Mouse (Mus musculus): ENCODE data around the gene Prrc2b. TPM values are rescaled to one million over a fixed set of nuclear protein-coding genes. Genes with fewer than 3 reads are reported as not detected.
A peak's percentile ranks its signal among the peaks of the same experiment; 100 is the strongest.

Prrc2b gene
- polyA plus RNA-seq, 1 experiment from 2014 or later = 49.7 TPM

DNA sequence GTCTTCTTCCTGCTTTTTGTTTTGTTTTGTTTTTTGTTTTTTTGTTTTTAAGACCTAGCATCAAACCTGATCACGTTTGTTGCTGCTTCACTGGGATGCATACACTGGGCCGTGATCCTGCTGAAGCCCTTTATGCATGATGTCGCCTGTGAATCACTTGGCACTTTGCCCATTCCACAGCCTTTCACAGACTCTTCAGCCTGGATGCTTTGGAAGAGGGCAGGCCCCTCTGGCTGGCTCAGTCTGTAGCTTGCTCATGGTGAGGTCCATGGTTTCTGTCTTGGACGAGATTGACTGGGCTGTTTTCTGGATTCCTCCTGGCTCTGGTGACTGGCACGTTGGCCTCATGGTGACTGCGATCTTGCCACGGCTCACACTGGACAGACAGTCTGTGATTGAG is 50.6 kb downstream of the Prrc2b start:
- no peak overlapping the region for H3K27ac ChIP-seq (ENCODE audit: low read depth, low read length)
- peak; percentile 81 for ATAC-seq
- no peak overlapping the region for H3K4me3 ChIP-seq (ENCODE audit: low read length)
- H3K36me3 ChIP-seq (ENCODE audit: control insufficient read depth, insufficient read depth, low read length) = peaks cover 59% of the 10 kb centered on the region
- H3K4me1 ChIP-seq (ENCODE audit: control insufficient read depth, insufficient read depth, low read depth, low read length) = no peaks in the 10 kb centered on the region
- H3K9ac ChIP-seq (ENCODE audit: low read depth, low read length) = no peak overlapping the region
- WGBS = 37% methylated on average over 7 of the region's 7 CpGs
- H3K27me3 ChIP-seq (replicated peaks; ENCODE audit: control insufficient read depth, insufficient read depth, low read length) = no peaks in the 10 kb centered on the region
- no peaks in the 10 kb centered on the region for H3K9me3 ChIP-seq (ENCODE audit: control insufficient read depth, low read length)
- H3K4me2 ChIP-seq (ENCODE audit: low read length) = no peak overlapping the region

DNA sequence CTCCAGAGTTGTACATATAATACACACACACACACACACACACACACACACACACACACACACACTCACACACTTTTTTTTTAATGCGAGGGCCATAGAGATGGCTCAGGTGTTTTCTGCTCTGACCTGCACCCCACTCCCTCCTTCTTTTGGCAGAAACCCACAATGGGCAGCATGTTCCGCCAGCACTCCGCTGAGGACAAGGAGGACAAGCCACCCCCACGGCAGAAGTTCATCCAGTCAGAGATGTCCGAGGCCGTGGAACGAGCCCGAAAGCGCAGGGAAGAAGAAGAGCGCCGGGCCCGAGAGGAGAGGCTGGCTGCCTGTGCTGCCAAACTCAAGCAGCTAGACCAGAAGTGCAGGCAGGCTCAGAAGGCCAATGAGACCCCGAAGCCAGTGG is 53.0 kb downstream of the Prrc2b start:
- WGBS = 94% methylated on average over 13 of the region's 13 CpGs
- Histone ChIP-seq H3K4me1 (ENCODE audit: control insufficient read depth, insufficient read depth, low read depth, low read length) (no peaks in the 10 kb centered on the region), H3K27ac (ENCODE audit: low read depth, low read length) (no peak overlapping the region), H3K9ac (ENCODE audit: low read depth, low read length) (no peak overlapping the region), H3K9me3 (ENCODE audit: control insufficient read depth, low read length) (no peaks in the 10 kb centered on the region), H3K27me3 (replicated peaks; ENCODE audit: control insufficient read depth, insufficient read depth, low read length) (no peaks in the 10 kb centered on the region), H3K4me3 (ENCODE audit: low read length) (no peak overlapping the region), H3K36me3 (ENCODE audit: control insufficient read depth, insufficient read depth, low read length) (peaks cover 66% of the 10 kb centered on the region), H3K4me2 (ENCODE audit: low read length) (no peak overlapping the region)
- no peak for ATAC-seq

DNA sequence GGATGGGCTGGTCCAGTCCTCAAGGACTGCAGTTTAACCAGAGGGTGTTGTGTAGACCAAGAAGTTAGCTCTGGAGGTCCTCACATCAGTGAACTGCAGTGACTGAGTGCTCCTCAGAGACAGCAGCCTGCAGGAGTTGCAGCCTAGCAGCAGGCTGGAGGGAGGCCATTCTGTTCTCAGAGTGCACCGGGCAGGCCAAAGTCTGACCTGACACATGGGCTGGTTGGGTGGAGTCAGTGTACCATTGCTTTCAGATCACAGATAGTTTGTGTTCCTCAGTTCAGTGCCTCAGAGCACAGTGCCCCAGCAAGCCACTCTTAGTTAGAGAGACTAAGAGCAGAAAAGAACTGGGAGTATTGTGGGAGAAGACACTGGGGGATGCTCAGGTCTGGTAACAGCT is 56.8 kb downstream of the Prrc2b start:
- Histone ChIP-seq H3K9ac (ENCODE audit: low read depth, low read length) (no peak overlapping the region), H3K4me3 (ENCODE audit: low read length) (no peak overlapping the region), H3K4me1 (ENCODE audit: control insufficient read depth, insufficient read depth, low read depth, low read length) (no peaks in the 10 kb centered on the region), H3K36me3 (ENCODE audit: control insufficient read depth, insufficient read depth, low read length) (peaks cover 78% of the 10 kb centered on the region), H3K27ac (ENCODE audit: low read depth, low read length) (no peak overlapping the region), H3K9me3 (ENCODE audit: control insufficient read depth, low read length) (no peaks in the 10 kb centered on the region), H3K4me2 (ENCODE audit: low read length) (no peak overlapping the region), H3K27me3 (replicated peaks; ENCODE audit: control insufficient read depth, insufficient read depth, low read length) (no peaks in the 10 kb centered on the region)
- WGBS = 100% methylated on average over 1 of the region's 1 CpGs
- no peak for ATAC-seq

DNA sequence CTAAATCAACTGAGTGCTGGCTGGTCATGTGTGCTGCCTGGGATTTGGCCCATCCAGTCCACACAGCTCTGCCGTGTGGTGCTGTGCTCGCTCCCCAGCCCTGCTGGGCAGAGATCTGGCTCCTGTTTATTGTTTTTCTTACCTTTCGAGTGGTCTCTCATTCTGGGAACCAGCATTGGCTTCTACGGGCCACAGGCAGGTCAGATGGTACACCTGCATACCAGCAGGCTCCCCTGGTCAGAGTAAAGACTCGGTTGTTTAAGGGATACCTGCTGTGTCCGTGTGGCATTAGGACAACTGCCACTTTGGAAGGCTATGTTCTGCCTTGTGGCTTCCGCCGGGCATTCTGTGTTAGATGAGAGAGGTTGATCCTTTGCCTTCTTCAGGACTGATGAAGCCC is 60.8 kb downstream of the Prrc2b start:
- no peak overlapping the region for H3K4me2 ChIP-seq (ENCODE audit: low read length)
- no peaks in the 10 kb centered on the region for H3K9me3 ChIP-seq (ENCODE audit: control insufficient read depth, low read length)
- no peaks in the 10 kb centered on the region for H3K27me3 ChIP-seq (replicated peaks; ENCODE audit: control insufficient read depth, insufficient read depth, low read length)
- H3K27ac ChIP-seq (ENCODE audit: low read depth, low read length) = no peak overlapping the region
- H3K4me3 ChIP-seq (ENCODE audit: low read length) = no peak overlapping the region
- no peaks in the 10 kb centered on the region for H3K4me1 ChIP-seq (ENCODE audit: control insufficient read depth, insufficient read depth, low read depth, low read length)
- peaks cover 87% of the 10 kb centered on the region for H3K36me3 ChIP-seq (ENCODE audit: control insufficient read depth, insufficient read depth, low read length)
- WGBS = 88% methylated on average over 8 of the region's 8 CpGs
- no peak for ATAC-seq
- no peak overlapping the region for H3K9ac ChIP-seq (ENCODE audit: low read depth, low read length)

GRCm38 (mm10) chr2:32213000-32213399 is 62.1 kb downstream of the Prrc2b start:
- Histone ChIP-seq H3K4me3 (ENCODE audit: low read length) (no peak overlapping the region), H3K9ac (ENCODE audit: low read depth, low read length) (no peak overlapping the region), H3K36me3 (ENCODE audit: control insufficient read depth, insufficient read depth, low read length) (peaks cover 89% of the 10 kb centered on the region), H3K27me3 (replicated peaks; ENCODE audit: control insufficient read depth, insufficient read depth, low read length) (no peaks in the 10 kb centered on the region), H3K4me2 (ENCODE audit: low read length) (no peak overlapping the region), H3K27ac (ENCODE audit: low read depth, low read length) (no peak overlapping the region), H3K4me1 (ENCODE audit: control insufficient read depth, insufficient read depth, low read depth, low read length) (no peaks in the 10 kb centered on the region), H3K9me3 (ENCODE audit: control insufficient read depth, low read length) (no peaks in the 10 kb centered on the region)
- ATAC-seq = no peak
- 50% methylated on average over 10 of the region's 10 CpGs for WGBS

GRCm38 (mm10) chr2:32215576-32215975 is 64.7 kb downstream of the Prrc2b start:
- 92% methylated on average over 10 of the region's 10 CpGs for WGBS

GRCm38 (mm10) chr2:32216506-32216905 is 65.6 kb downstream of the Prrc2b start:
- peaks cover 97% of the 10 kb centered on the region for H3K36me3 ChIP-seq (ENCODE audit: control insufficient read depth, insufficient read depth, low read length)
- no peak overlapping the region for H3K4me2 ChIP-seq (ENCODE audit: low read length)
- H3K27me3 ChIP-seq (replicated peaks; ENCODE audit: control insufficient read depth, insufficient read depth, low read length) = no peaks in the 10 kb centered on the region
- H3K9ac ChIP-seq (ENCODE audit: low read depth, low read length) = no peak overlapping the region
- no peaks in the 10 kb centered on the region for H3K9me3 ChIP-seq (ENCODE audit: control insufficient read depth, low read length)
- 91% methylated on average over 10 of the region's 10 CpGs for WGBS
- H3K4me1 ChIP-seq (ENCODE audit: control insufficient read depth, insufficient read depth, low read depth, low read length) = no peaks in the 10 kb centered on the region
- no peak overlapping the region for H3K27ac ChIP-seq (ENCODE audit: low read depth, low read length)
- ATAC-seq = no peak
- H3K4me3 ChIP-seq (ENCODE audit: low read length) = no peak overlapping the region

More at GRCm38 (mm10) chr2:32215576-32215975, 64.7 kb downstream of the Prrc2b start:
- Histone ChIP-seq H3K36me3 (ENCODE audit: control insufficient read depth, insufficient read depth, low read length) (peaks cover 93% of the 10 kb centered on the region), H3K9me3 (ENCODE audit: control insufficient read depth, low read length) (no peaks in the 10 kb centered on the region), H3K27ac (ENCODE audit: low read depth, low read length) (no peak overlapping the region), H3K27me3 (replicated peaks; ENCODE audit: control insufficient read depth, insufficient read depth, low read length) (no peaks in the 10 kb centered on the region), H3K9ac (ENCODE audit: low read depth, low read length) (no peak overlapping the region), H3K4me3 (ENCODE audit: low read length) (no peak overlapping the region), H3K4me2 (ENCODE audit: low read length) (no peak overlapping the region), H3K4me1 (ENCODE audit: control insufficient read depth, insufficient read depth, low read depth, low read length) (no peaks in the 10 kb centered on the region)
- no peak for ATAC-seq

- 83% methylated on average over 8 of the region's 8 CpGs for WGBS
- no peak overlapping the region for H3K9ac ChIP-seq (ENCODE audit: low read depth, low read length)
- no peak for ATAC-seq
- no peak overlapping the region for H3K4me2 ChIP-seq (ENCODE audit: low read length)
- peaks cover 97% of the 10 kb centered on the region for H3K36me3 ChIP-seq (ENCODE audit: control insufficient read depth, insufficient read depth, low read length)
- H3K4me1 ChIP-seq (ENCODE audit: control insufficient read depth, insufficient read depth, low read depth, low read length) = no peaks in the 10 kb centered on the region
- no peaks in the 10 kb centered on the region for H3K27me3 ChIP-seq (replicated peaks; ENCODE audit: control insufficient read depth, insufficient read depth, low read length)
- H3K9me3 ChIP-seq (ENCODE audit: control insufficient read depth, low read length) = no peaks in the 10 kb centered on the region
- no peak overlapping the region for H3K4me3 ChIP-seq (ENCODE audit: low read length)
- no peak overlapping the region for H3K27ac ChIP-seq (ENCODE audit: low read depth, low read length)
These were observed 66.8 kb downstream of the Prrc2b start for GRCm38 (mm10) chr2:32217656-32218055.

DNA sequence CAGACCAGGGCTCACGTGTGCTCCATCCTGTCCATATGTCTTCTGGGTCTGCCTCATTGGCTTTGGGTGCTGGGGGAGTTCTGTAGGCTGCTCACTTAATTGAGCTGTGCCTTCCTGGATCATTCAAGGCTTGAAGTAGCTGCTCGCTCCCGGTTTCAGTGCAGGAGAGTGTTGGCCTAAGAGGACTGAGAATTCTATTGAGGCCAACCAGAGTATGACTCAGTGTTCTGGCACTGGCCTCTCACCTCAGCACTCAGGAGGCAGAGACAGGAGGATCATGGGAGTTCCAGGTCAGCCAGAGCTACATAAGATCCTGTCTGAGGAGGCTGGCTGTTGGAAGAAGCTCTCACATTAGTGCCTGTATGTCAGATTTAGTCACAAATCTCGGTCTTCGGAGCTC is 67.2 kb downstream of the Prrc2b start:
- H3K4me1 ChIP-seq (ENCODE audit: control insufficient read depth, insufficient read depth, low read depth, low read length) = no peaks in the 10 kb centered on the region
- no peaks in the 10 kb centered on the region for H3K9me3 ChIP-seq (ENCODE audit: control insufficient read depth, low read length)
- no peak for ATAC-seq
- no peak overlapping the region for H3K9ac ChIP-seq (ENCODE audit: low read depth, low read length)
- H3K27ac ChIP-seq (ENCODE audit: low read depth, low read length) = no peak overlapping the region
- H3K36me3 ChIP-seq (ENCODE audit: control insufficient read depth, insufficient read depth, low read length) = peaks cover 97% of the 10 kb centered on the region
- H3K4me2 ChIP-seq (ENCODE audit: low read length) = no peak overlapping the region
- H3K27me3 ChIP-seq (replicated peaks; ENCODE audit: control insufficient read depth, insufficient read depth, low read length) = no peaks in the 10 kb centered on the region
- no peak overlapping the region for H3K4me3 ChIP-seq (ENCODE audit: low read length)
- 93% methylated on average over 5 of the region's 5 CpGs for WGBS
